Mouse (Mus musculus) layer of hippocampus, adult 2 months (tissue): ENCODE measurements around the gene Xbp1. TPM values are rescaled to one million over a fixed set of nuclear protein-coding genes. Genes with fewer than 3 reads are reported as not detected.
"Not testable (repeated sequence)": the region's sequence is repeated elsewhere in the genome, so short reads cannot be mapped to it uniquely, and the experiment has no call there.

Experiments
- DNase-seq, 2 experiments: peaks; one replicate each; pipeline ENCODE4 v3.0.0; 2022; ENCODE audit warnings: low spot score in 2 of 2
- H3K27ac ChIP-seq: fragments of 200-600 bp; 2 replicates; pipeline ENCODE4 v1.8.1; 2022
- H3K4me3 ChIP-seq: fragments of 200-600 bp; 2 replicates; pipeline ENCODE4 v1.8.1; 2022; ENCODE audit warnings: mild to moderate bottlenecking
- CTCF ChIP-seq: fragments of 200-600 bp; conservative IDR thresholded peaks from 2 replicates; pipeline ENCODE4 v1.8.1; 2022; ENCODE audit warnings: antibody characterized with exemption, mild to moderate bottlenecking, moderate library complexity
- total RNA-seq, 2 experiments: library from RNA; stranded (reverse); gene quantifications; 2 replicates each; pipeline ENCODE4 v1.2.3; 2021

Gene Xbp1
- total RNA-seq, 2 experiments from 2014 or later = 87.6 to 94.5 TPM

DNA sequence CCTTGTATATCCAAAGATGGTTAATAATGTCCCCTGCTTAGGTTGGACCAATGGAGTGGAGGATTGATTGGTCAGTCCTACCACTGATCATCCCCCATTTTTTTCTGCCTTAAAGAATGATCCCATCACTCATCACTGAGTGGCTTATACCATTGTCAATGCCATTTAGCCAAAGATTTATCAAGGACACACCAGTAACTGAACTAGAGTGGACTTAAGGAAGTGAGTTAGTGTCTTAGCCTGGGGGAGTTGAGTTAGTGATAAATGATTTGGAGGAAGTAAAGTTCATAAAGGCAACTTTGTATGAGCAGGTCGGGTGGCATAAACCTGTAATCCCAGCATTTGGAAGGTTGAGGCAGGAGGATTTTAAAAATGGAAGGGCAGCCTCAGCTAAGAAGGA is 22.8 kb downstream of the Xbp1 start:
- TF ChIP-seq CTCF = no peak
- no peak overlapping the region for H3K27ac ChIP-seq
- H3K4me3 ChIP-seq = no peak overlapping the region
- DNase-seq = no peak

DNA sequence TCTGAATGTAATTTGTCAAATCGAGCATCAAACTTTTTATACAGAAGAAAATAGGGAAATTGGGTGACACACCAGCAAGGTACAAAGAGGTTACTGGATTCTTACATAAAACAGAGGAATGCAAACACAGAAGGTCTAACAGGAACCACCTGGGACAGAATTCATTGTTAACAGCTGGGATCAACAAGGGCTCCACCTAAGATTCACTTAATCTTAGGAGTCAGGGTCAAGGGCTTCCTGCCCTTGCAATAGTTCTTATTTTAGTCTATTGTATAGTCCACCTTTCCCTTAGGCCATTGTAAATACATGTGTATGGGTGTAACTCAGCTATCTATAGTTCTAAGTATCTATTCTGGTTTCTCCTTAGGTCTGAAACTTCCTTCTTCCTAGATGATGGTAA is 24.2 kb downstream of the Xbp1 start:
- DNase-seq, H3K4me3 ChIP-seq, H3K27ac ChIP-seq: not testable (repeated sequence)

DNA sequence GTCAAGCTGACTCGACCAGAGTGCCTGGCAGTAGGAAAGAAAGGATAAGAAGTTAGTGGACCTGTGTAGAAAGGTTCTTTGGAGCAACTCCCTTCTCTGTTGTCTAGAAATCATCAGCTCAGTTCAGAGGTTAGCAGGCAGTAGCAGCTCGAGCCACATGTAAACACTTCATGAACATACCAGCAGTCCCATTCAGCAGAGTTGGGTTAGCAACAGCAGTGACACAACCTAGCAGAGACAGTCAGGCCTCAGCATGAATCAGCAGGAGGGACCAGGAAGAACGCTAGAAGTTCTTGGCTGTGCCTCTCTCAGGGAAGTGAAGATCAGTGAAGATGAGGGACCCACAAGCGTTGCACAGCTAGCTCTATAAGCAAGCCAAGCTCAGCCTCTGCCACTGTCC is 25.0 kb downstream of the Xbp1 start:
- no peak overlapping the region for H3K27ac ChIP-seq
- no peak overlapping the region for H3K4me3 ChIP-seq
- no peak for TF ChIP-seq CTCF
- no peak for DNase-seq

DNA sequence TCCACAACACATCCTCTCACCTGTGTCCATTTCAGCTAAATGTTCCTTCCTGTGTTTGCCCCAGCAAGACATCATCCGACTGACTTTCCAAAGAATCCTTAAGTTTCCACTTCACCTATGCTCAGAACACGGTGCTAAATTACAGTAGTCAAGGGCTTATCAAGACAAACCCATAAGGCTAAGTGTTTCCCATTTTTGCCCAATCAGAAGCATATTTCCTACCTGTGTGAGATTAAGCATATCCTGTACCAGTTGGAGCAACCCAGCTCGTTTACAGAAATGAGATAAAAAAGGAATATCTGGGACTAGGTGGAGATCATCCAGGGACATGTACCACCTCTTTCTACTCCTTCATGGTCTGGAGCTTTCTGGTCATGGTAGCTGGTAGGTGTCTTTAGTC is 26.2 kb downstream of the Xbp1 start:
- no peak for DNase-seq
- no peak for TF ChIP-seq CTCF
- Histone ChIP-seq H3K4me3 (no peak overlapping the region), H3K27ac (no peak overlapping the region)

DNA sequence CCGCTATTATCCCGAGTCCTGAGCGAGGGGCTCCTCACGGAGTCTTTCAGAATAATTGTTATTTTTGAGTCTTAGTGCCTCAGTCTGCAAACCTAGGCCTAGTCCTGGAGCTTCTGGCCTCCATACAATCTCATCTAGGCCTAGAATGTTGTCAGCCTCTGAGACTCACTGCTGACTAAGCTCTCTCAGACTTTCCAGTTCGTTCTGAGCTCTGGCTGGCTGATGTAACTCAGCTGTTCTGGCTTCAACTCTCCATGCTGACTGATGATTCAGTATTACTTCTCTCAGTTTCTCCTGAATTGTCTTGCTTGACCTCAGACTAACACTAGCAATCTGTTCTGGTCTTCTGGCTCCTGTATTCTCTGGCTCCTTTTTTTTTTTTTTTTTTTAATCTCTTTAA is 31.0 kb downstream of the Xbp1 start:
- Histone ChIP-seq H3K4me3 (no peak overlapping the region), H3K27ac (no peak overlapping the region)
- no peak for TF ChIP-seq CTCF
- no peak for DNase-seq

DNA sequence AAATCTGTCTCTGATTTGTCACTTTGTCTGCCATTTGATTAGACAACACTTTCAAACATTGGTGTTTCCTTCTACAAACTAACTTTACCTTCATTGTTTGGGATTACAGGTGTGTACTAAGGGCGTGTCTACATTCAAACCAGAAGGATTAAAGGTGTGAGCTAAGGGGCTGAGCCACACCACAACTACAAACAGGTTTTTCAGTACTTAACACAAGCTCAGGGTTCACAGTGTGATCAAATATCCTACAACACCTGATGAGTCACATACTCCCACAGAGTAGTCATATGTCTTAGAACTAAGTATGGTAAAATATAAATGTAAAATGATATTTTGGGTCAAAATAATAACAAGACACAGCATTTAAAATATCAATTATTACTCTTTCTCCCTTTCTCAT is 31.5 kb downstream of the Xbp1 start:
- H3K27ac ChIP-seq = no peak overlapping the region
- TF ChIP-seq CTCF = no peak
- no peak overlapping the region for H3K4me3 ChIP-seq

DNA sequence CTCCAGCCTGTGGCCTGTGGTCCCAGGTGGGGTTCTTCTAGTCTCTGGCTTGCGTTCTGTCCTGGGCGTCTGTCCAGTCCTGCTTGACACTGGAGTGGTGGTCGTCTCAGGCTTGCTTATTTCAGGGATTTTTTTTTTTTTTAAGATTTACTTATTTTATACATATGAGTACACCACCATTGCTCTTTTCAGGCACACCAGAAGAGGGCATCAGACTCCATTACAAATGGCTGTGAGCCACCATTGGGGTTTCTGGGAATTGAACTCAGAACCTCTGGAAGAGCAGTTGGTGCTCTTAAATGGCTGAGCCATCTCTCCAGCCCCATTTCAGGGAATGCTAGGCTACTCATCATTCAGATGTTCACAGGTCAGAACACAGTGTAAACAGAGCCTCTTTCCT is 39.8 kb downstream of the Xbp1 start:
- no peak for DNase-seq
- Histone ChIP-seq H3K4me3 (no peak overlapping the region), H3K27ac (no peak overlapping the region)
- peak; percentile 59 for TF ChIP-seq CTCF

More for the DNA sequence above, 31.5 kb downstream of the Xbp1 start:
- DNase-seq = no peak

DNA sequence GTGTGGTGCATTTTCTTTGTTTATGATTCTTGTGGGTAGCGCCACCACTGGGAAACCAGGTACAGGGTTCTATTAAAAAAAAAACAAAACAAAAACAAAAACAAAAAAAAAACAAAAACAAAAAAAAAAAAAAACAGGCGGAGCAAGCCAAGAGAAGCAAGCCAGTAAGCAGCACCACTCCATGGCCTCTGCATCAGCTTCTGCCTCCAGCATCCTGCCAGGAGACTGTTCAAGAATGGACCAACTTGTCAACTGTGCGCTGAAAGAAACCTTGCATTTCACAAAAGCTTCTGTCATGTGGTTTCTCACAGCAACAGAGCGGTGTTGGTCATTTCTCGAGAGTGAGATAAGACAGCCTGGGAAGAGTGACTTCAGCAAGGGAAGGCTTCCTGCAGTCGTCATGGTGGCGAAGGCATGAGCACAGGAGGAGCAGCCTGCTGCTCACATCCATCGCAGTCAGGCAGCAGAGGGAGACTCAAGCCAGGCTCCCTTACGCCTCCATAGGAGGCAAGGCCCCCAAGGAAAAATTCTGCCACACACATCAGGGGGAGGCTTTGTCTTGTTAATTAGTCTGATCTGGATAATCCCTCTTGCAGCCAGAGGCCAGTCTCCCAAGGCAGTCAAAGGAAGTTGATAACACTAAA is 42.3 kb downstream of the Xbp1 start:
- Histone ChIP-seq H3K4me3 (no peak overlapping the region), H3K27ac (no peak overlapping the region)
- no peak for DNase-seq
- TF ChIP-seq CTCF = peak; percentile 47

DNA sequence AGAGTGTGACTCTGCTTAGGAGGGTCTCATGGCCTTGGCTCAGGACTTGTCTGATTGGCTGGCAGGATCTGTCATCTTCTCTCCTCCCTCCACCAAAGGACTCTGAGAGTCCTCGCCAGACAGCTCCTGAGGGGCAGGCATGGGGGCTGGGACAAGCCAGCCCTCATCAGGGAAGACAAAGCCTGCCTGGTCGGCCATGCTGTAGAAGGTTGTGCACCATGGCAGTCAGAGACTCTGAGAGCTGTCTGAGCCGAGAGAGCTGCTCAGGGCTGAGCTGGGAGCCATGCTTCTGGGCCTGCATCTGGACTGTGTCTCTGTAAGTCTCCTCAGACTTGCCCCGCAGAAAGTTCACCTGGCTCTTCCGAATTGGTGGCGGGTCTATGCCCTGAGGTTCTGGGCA is 43.4 kb downstream of the Xbp1 start:
- H3K27ac ChIP-seq = no peak overlapping the region
- H3K4me3 ChIP-seq = no peak overlapping the region
- DNase-seq = no peak
- TF ChIP-seq CTCF = no peak

DNA sequence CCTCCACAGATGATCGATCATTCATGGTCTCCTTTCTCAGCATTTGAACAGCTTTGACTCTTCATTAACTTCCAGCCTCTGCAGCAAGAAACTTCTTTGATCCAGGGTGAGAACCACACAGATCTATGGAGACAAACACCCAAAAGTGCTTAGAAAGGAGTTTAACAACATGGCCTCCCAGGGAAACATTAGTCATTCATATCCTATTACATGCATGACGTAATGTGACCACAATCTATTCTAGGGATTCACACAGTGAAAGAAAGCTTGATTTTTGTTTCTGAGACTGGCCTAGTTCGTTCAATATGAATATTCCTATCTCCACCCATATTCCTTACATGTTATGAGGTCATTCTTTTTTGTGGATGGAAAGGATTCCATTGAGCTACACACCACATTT is 45.1 kb downstream of the Xbp1 start:
- Histone ChIP-seq H3K4me3 (no peak overlapping the region), H3K27ac (no peak overlapping the region)
- no peak for DNase-seq
- no peak for TF ChIP-seq CTCF

DNA sequence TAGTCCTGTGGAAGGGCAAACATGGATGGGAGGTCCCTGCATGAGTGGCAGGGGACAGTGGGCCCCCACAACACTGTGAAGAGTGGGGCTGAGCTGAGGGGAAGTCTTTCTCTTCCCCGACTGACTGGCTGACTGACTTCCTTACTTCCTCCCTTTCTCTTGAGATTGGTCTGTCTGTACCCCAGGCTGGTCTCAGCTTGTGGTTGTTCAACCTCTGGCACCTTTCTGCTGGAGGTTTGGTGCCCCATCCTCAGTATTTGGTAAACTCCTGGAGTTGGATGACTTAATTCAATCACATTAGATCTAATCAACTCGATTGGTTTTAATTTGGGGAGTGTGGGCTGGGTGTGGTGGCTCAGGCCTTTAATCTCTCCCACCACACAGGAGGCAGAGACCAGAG is 46.0 kb downstream of the Xbp1 start:
- H3K27ac ChIP-seq = no peak overlapping the region
- H3K4me3 ChIP-seq = no peak overlapping the region
- DNase-seq = no peak
- TF ChIP-seq CTCF = no peak

DNA sequence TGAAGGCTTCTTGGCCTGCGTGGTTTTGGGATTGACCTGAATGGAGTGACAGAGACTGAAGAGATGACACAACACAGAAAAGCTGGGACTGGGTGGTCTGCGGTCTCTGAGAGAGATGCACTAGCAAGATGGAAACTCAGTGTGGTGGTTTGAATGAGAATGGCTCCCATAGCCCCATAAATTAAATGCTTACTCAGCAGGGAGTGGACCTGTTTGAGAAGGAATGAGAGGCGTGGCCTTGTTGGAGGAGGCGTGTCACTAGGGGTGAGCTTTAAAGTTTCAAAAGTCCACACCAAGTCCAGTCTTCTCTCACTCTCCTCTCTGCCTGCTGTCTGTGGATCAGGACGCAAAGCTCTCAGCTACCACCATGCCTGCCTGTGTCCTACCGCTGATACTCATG is 47.2 kb downstream of the Xbp1 start:
- TF ChIP-seq CTCF = no peak
- no peak for DNase-seq
- no peak overlapping the region for H3K4me3 ChIP-seq

DNA sequence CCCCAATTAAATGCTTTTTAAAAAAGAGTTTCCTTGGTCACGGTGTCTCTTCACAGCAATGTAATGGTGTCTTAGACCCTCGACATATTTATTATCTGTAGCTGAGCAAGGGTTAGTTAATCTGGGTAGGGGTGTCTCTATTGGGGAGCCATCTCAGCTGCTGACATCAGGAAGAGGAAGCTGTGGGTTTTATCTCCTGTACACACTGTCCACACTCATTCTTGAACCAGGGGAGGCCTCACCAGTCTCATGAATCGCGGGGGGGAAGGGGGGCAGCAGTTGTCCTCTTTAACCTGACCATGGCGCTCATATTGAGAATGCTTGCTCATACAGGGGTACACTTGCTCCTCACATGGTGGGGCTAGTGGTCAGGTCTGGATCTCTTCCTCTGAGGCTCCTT is 47.6 kb downstream of the Xbp1 start:
- no peak for TF ChIP-seq CTCF
- no peak overlapping the region for H3K4me3 ChIP-seq
- no peak for DNase-seq
- no peak overlapping the region for H3K27ac ChIP-seq

More for the DNA sequence above, 47.2 kb downstream of the Xbp1 start:
- no peak overlapping the region for H3K27ac ChIP-seq

DNA sequence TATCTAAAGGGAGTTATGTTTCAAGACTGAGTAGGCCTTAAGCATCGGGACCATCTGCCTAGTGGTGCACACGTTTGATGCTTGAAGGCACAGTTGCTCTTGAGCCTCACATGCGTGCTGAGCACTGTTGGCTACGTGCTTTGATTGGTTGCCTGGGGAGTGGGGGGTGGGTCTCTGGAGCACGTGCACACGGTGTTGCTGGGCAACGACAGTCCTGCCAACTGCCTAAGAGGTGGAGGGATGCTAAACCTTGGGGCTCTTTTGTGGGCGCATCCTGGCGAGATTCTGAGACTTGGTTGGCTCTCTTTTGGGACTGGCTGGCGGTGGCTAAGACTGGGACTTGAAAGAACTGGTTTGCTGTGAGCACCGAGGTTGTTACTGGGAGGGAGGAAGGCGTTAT is 49.0 kb downstream of the Xbp1 start, which contains the start of gene Ankrd36:
Gene Ankrd36, plus strand, starts transcription at position 211 of the 400 bp plus-strand sequence.
- no peak within 1 kb of the TSS for H3K4me3 ChIP-seq
- no peak for DNase-seq
- H3K27ac ChIP-seq = no peak within 1 kb of the TSS
- no peak for TF ChIP-seq CTCF

DNA sequence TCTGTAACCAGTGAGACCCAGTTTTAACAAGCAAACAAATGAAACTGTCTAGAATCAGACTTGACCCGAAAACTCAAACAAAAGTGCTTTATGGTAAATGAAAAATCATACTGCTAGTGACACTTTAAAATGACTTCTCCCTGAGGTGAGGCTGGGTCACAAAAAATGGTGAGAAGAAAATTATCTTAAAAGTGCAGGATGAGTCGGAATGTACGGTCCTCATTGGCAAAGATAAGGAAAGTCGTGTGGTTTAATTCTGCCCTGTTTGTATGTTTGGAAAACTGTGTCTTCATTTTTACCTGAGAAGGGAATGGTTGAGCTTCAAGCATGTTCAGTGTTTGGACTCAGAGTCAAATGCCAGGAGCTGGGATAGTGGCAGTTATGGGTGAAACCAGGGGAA is 51.4 kb downstream of the Xbp1 start:
- Histone ChIP-seq H3K4me3 (no peak overlapping the region), H3K27ac (no peak overlapping the region)
- no peak for TF ChIP-seq CTCF
- no peak for DNase-seq
